ENCODE assay signal across 10 mouse cellular contexts in genomic region chr3:104789312-104789605, GRCm38 (mm10). TPM values are rescaled to one million over a fixed set of nuclear protein-coding genes. Genes with fewer than 3 reads are reported as not detected.
DNase-seq lines count a peak whose midpoint lies in the region; ATAC-seq and TF ChIP-seq lines count a peak whose summit lies in the region.
"Had no signal": no experiment of that assay in that cellular context is flagged by ENCODE, and none has a peak within 500 bp of the region (broad histone marks: within the 10 kb centered on the region; RNA-seq: fewer than 3 reads in every experiment).

No protein-coding gene starts in this region.

- intact Hi-C loops in heart, postnatal 14 days (cut with DNase I), result loop anchor here (1.0 to 10.0 kb wide), 5 partner anchors 28 to 1764 kb away; partner anchors contain the start of genes Capza1, Csde1 and St7l
- intact Hi-C loops in left cerebral cortex, postnatal 14 days (cut with DNase I), result no loop called here
- intact Hi-C loops in left cerebral cortex, postnatal 10 days (cut with DNase I), result no loop called here

- no peak for TF ChIP-seq POLR2A in bone marrow, adult 2 months (IDR thresholded peaks at IDR 0.05; ENCODE audit: borderline replicate concordance, control insufficient read depth, low read depth, low read length)

- no peak; the same call in 1 of the 2 replicates for ATAC-seq in hindbrain, embryonic 12.5 days (ENCODE audit: low FRiP score)

- no peak overlapping the region; the same call in 1 of the 2 replicates for H3K27ac ChIP-seq in bone marrow, adult 2 months (ENCODE audit: control insufficient read depth, insufficient read depth, low read depth, low read length, poor library complexity)
- H3K27ac ChIP-seq in hindbrain, embryonic 12.5 days, result peak overlapping the region; percentile 64; the same call in 1 of the 2 replicates

- 46% methylated on average over 10 of the region's 10 CpGs for WGBS in bone marrow, adult 2 months
- WGBS in hindbrain, embryonic 12.5 days, result 3% methylated on average over 10 of the region's 10 CpGs

- H3K4me2 ChIP-seq in hindbrain, embryonic 12.5 days (replicated peaks), result peak overlapping the region; percentile 88

- H3K36me3 ChIP-seq in hindbrain, embryonic 12.5 days, result peaks cover 6% of the 10 kb centered on the region; the same call in 1 of the 2 replicates

- no peaks in the 10 kb centered on the region for H3K9me3 ChIP-seq in hindbrain, embryonic 12.5 days (replicated peaks)

- H3K27me3 ChIP-seq in hindbrain, embryonic 12.5 days, result peaks cover 39% of the 10 kb centered on the region

- H3K4me3 ChIP-seq in bone marrow, adult 2 months (replicated peaks; ENCODE audit: control insufficient read depth, low read depth, low read length), result peak overlapping the region; percentile 40
- peak overlapping the region; percentile 58 for H3K4me3 ChIP-seq in hindbrain, embryonic 12.5 days

- H3K4me1 ChIP-seq in bone marrow, adult 2 months (ENCODE audit: control insufficient read depth, insufficient read depth, low read length), result no peaks in the 10 kb centered on the region
- peaks cover 38% of the 10 kb centered on the region for H3K4me1 ChIP-seq in hindbrain, embryonic 12.5 days

- no peak for TF ChIP-seq CTCF in bone marrow, adult 2 months (IDR thresholded peaks at IDR 0.05; ENCODE audit: control insufficient read depth, insufficient read depth, low read length)

- peak; percentile 95 for DNase-seq in heart, adult 11 months
- DNase-seq in heart, postnatal 14 days, result no peak
- peak; percentile 52 to 56 for DNase-seq in lung, postnatal 4 days
- DNase-seq in left cerebral cortex, postnatal 14 days (ENCODE audit: low spot score in 2 of 2), result no peak
- no peak for DNase-seq in urinary bladder, adult 18-20 months (ENCODE audit: low spot score in 2 of 2)
- DNase-seq in left cerebral cortex, postnatal 10 days (ENCODE audit: extremely low spot score in 1 of 2, low spot score in 2 of 2), result no peak

- H3K9ac ChIP-seq in hindbrain, embryonic 12.5 days, result peak overlapping the region; percentile 68

RNA-seq across cellular contexts. Expression of gene Rhoc, which starts 1.1 kb away (rescaled TPM):
- 100 to 1,000 TPM; 139 to 166 TPM for total RNA-seq in heart, postnatal 14 days (2021)
- polyA plus RNA-seq in bone marrow, adult 2 months (2011; ENCODE audit: insufficient read depth, insufficient read length, low replicate concordance, missing spikeins), result 23.4 and 33.5 TPM in 2 replicates
- 112 and 121 TPM in 2 replicates for polyA plus RNA-seq in hindbrain, embryonic 12.5 days (2016; fragmentation: Nextera tagmentation; extraction: Ambion mirVana)
- 10 to 100 TPM; 35.2 to 36.6 TPM for total RNA-seq in left cerebral cortex, postnatal 14 days (2021)
- total RNA-seq in left cerebral cortex, postnatal 10 days (2021), result 10 to 100 TPM; 38.5 to 39.0 TPM
- total RNA-seq: MEL had no signal

RNA-seq across cellular contexts. Expression of gene Fam19a3, which starts 7.6 kb away (rescaled TPM):
- total RNA-seq in heart, postnatal 14 days (2021), result 1 to 10 TPM; 2.2 to 2.3 TPM
- polyA plus RNA-seq in bone marrow, adult 2 months (2011; ENCODE audit: insufficient read depth, insufficient read length, low replicate concordance, missing spikeins), result 0.31 TPM in 1 of 2 replicates, not detected in the other
- polyA plus RNA-seq in hindbrain, embryonic 12.5 days (2016; fragmentation: Nextera tagmentation; extraction: Ambion mirVana), result 0.06 TPM in 1 of 2 replicates, not detected in the other
- not detected for total RNA-seq in left cerebral cortex, postnatal 14 days (2021)
- not detected for total RNA-seq in left cerebral cortex, postnatal 10 days (2021)
- total RNA-seq: layer of hippocampus, postnatal 10 days; MEL had no signal

RNA-seq across cellular contexts. Expression of gene Ppm1j, which starts 8.4 kb away (rescaled TPM):
- total RNA-seq in heart, postnatal 14 days (2021), result 10 to 100 TPM; 39.2 to 39.7 TPM
- polyA plus RNA-seq in bone marrow, adult 2 months (2011; ENCODE audit: insufficient read depth, insufficient read length, low replicate concordance, missing spikeins), result 2.0 and 2.6 TPM in 2 replicates
- 1.4 and 2.0 TPM in 2 replicates for polyA plus RNA-seq in hindbrain, embryonic 12.5 days (2016; fragmentation: Nextera tagmentation; extraction: Ambion mirVana)
- total RNA-seq in left cerebral cortex, postnatal 14 days (2021), result under 1 TPM; 0.59 to 0.76 TPM
- 1 to 10 TPM; 1.4 to 2.7 TPM for total RNA-seq in left cerebral cortex, postnatal 10 days (2021)

RNA-seq across cellular contexts. Expression of gene Mov10, which starts 29.1 kb away (rescaled TPM):
- total RNA-seq in heart, postnatal 14 days (2021), result 1 to 10 TPM; 7.4 to 7.9 TPM
- 7.5 and 18.5 TPM in 2 replicates for polyA plus RNA-seq in bone marrow, adult 2 months (2011; ENCODE audit: insufficient read depth, insufficient read length, low replicate concordance, missing spikeins)
- polyA plus RNA-seq in hindbrain, embryonic 12.5 days (2016; fragmentation: Nextera tagmentation; extraction: Ambion mirVana), result 27.1 and 38.0 TPM in 2 replicates
- 10 to 100 TPM in 1 of 2 experiments, 1 to 10 TPM in 1; 8.9 to 12.1 TPM for total RNA-seq in left cerebral cortex, postnatal 14 days (2021)
- 1 to 10 TPM; 9.3 to 9.7 TPM for total RNA-seq in left cerebral cortex, postnatal 10 days (2021)

Comparison
In these comparisons a context has a peak if more than half of its experiments do, and no peak if none do; other contexts are left out.
1. DNase-seq: peak in heart, adult 11 months (single experiment) and lung, postnatal 4 days (2 of 2); none in heart, postnatal 14 days (0 of 2), left cerebral cortex, postnatal 14 days (0 of 2), urinary bladder, adult 18-20 months (0 of 2) and left cerebral cortex, postnatal 10 days (0 of 2).
2. RNA of gene Ppm1j, which starts 8.4 kb away (total RNA-seq): 39.2 to 39.7 TPM in heart, postnatal 14 days; 1.4 to 2.7 TPM in left cerebral cortex, postnatal 10 days and 0.59 to 0.76 TPM in left cerebral cortex, postnatal 14 days; every median in the first group is over 10 times any median in the second.